In the genomic region with DNA sequence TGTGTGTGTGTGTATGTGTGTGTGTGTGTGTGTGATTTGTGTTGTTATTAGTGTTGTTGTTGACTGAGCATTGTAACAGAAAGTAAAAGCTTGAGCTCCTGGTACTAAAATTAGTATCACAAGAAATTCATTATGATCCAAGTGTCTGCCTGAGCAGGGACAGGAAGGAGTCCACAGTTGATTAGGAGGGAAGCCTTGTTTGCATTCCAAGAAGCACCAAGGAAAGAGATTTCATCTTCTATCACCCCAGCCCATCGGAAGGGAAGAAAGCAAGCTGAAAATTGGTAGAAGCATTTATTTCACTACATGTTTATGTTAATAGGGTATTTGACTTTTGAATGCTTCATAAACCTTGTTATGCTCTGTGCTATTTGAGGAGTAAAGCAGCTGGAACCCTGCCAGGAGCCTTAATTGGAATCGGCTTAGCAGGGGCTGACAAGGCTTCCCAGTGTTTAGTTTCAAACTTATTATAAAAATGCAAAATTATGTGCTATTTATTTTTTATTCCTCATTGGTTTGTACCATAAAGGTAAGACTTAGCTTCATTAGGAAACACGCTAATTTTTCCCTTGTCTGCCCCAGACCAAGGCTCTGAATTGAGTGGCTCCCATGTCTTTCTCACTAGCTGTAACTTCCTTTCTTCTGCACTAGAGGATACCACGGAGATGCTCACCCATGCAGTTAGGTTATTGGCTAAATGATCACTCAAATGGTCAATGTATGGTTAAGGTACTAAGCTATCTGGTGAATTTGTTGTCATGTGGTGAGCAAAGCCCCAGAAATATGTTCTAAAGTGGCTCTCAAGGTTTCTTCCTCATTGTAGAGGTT, we compare ENCODE assay signal across 9 mouse cellular contexts.
A peak's percentile ranks its signal among the peaks of the same experiment; 100 is the strongest.
DNase-seq lines count a peak whose midpoint lies in the region; ATAC-seq and TF ChIP-seq lines count a peak whose summit lies in the region.
"Had no signal": no experiment of that assay in that cellular context is flagged by ENCODE, and none has a peak within 500 bp of the region (broad histone marks: within the 10 kb centered on the region; RNA-seq: fewer than 3 reads in every experiment).

No protein-coding gene starts in this region.

- H3K27me3 ChIP-seq in lung, embryonic 14.5 days (ENCODE audit: insufficient read depth, low read length): no peaks in the 10 kb centered on the region
- no peaks in the 10 kb centered on the region for H3K27me3 ChIP-seq in midbrain, postnatal 0 days (ENCODE audit: insufficient read depth, low read length)

- H3K4me3 ChIP-seq in lung, embryonic 14.5 days (ENCODE audit: low read depth, low read length): no peak overlapping the region
- H3K4me3 ChIP-seq in lung, adult 2 months (replicated peaks; ENCODE audit: extremely low read depth, low read depth, low read length): no peak overlapping the region
- no peak overlapping the region for H3K4me3 ChIP-seq in midbrain, postnatal 0 days (ENCODE audit: low read depth, low read length)

- 42% methylated on average over 4 of the region's 4 CpGs for WGBS in lung, embryonic 14.5 days
- 54% methylated on average over 4 of the region's 4 CpGs for WGBS in lung, adult 2 months
- WGBS in midbrain, postnatal 0 days: 46% methylated on average over 4 of the region's 4 CpGs

- H3K4me1 ChIP-seq in lung, embryonic 14.5 days (ENCODE audit: insufficient read depth): peaks cover 12% of the 10 kb centered on the region; the same call in 1 of the 2 replicates
- no peaks in the 10 kb centered on the region for H3K4me1 ChIP-seq in lung, adult 2 months (ENCODE audit: control insufficient read depth, insufficient read depth, low read length)
- no peaks in the 10 kb centered on the region for H3K4me1 ChIP-seq in midbrain, postnatal 0 days (ENCODE audit: insufficient read depth, low read length)

- no peak for TF ChIP-seq CTCF in lung, embryonic 14.5 days (IDR thresholded peaks at IDR 0.05; ENCODE audit: low read depth)
- no peak for TF ChIP-seq CTCF in lung, adult 2 months (IDR thresholded peaks at IDR 0.05; ENCODE audit: insufficient read depth, low read length)
- no peak for TF ChIP-seq CTCF in midbrain, postnatal 0 days (IDR thresholded peaks at IDR 0.05)

- no peak overlapping the region for H3K27ac ChIP-seq in lung, embryonic 14.5 days (ENCODE audit: low read depth)
- H3K27ac ChIP-seq in midbrain, postnatal 0 days (ENCODE audit: low read depth, low read length): no peak overlapping the region
- H3K27ac ChIP-seq: macrophage had no signal

- peak; percentile 68 for DNase-seq in cerebellum, postnatal 14 days
- no peak for DNase-seq in cerebellum, postnatal 4 days (ENCODE audit: low spot score in 2 of 2)
- DNase-seq in lung, embryonic 14.5 days: peak; percentile 73
- DNase-seq in lung, adult 2 months: no peak
- DNase-seq in kidney, adult 18-20 months: peak; percentile 22
- DNase-seq in midbrain, postnatal 0 days (ENCODE audit: low spot score): peak; percentile 71
- no peak for DNase-seq in gastrocnemius, postnatal 36 days
- no peak for DNase-seq in adrenal gland, adult (ENCODE audit: inconsistent age in 2 of 2, low spot score in 1 of 2)

- H3K4me2 ChIP-seq in lung, embryonic 14.5 days: no peak overlapping the region
- no peak overlapping the region for H3K4me2 ChIP-seq in midbrain, postnatal 0 days (ENCODE audit: low read depth, low read length, poor library complexity, severe bottlenecking)

- intact Hi-C loops in gastrocnemius, postnatal 36 days (cut with DNase I): no loop called here

- no peak overlapping the region for H3K9ac ChIP-seq in lung, embryonic 14.5 days
- no peak overlapping the region for H3K9ac ChIP-seq in midbrain, postnatal 0 days (replicated peaks; ENCODE audit: low read length, poor library complexity, severe bottlenecking)

- no peaks in the 10 kb centered on the region for H3K9me3 ChIP-seq in lung, embryonic 14.5 days (ENCODE audit: low read depth, low read length)
- no peaks in the 10 kb centered on the region for H3K9me3 ChIP-seq in midbrain, postnatal 0 days (ENCODE audit: low read length)

- no peak for TF ChIP-seq POLR2A in lung, adult 2 months (IDR thresholded peaks at IDR 0.05; ENCODE audit: borderline replicate concordance, extremely low read depth, low read depth, low read length)

- no peak for ATAC-seq in lung, embryonic 14.5 days (ENCODE audit: insufficient read depth)
- ATAC-seq in midbrain, postnatal 0 days (ENCODE audit: low FRiP score): no peak

- H3K36me3 ChIP-seq in lung, embryonic 14.5 days (ENCODE audit: insufficient read depth): no peaks in the 10 kb centered on the region
- no peaks in the 10 kb centered on the region for H3K36me3 ChIP-seq in midbrain, postnatal 0 days (ENCODE audit: insufficient read depth, low read length)

Comparison
In these comparisons a context has a peak if more than half of its experiments do, and no peak if none do; other contexts are left out.
1. DNase-seq: peak in cerebellum, postnatal 14 days (2 of 2), lung, embryonic 14.5 days (single experiment), kidney, adult 18-20 months (single experiment) and midbrain, postnatal 0 days (single experiment); none in cerebellum, postnatal 4 days (0 of 2), lung, adult 2 months (single experiment), gastrocnemius, postnatal 36 days (0 of 2) and adrenal gland, adult (0 of 2).